Mouse (Mus musculus) liver, adult 2 months (tissue): ENCODE measurements around the gene Scarb1.

Experiments
- CTCF ChIP-seq: fragments of 200-500 bp; IDR thresholded peaks from 2 replicates; pipeline ENCODE4 v1.5.1; 2011; ENCODE audit warnings: low read depth, low read length, control low read depth
- POLR2A ChIP-seq: fragments of 200-500 bp; IDR thresholded peaks from 2 replicates; pipeline ENCODE4 v1.6.1; 2011; ENCODE audit warnings: low read length, control low read depth; ENCODE audit not compliant: insufficient read depth; ENCODE audit errors: extremely low read depth

- TF ChIP-seq POLR2A: no peak
- 0 out of 2 replicates have a peak, but pooled peaks have one; percentile 0 for TF ChIP-seq CTCF
Measured at GRCm38 (mm10) chr5:125385215-125385940, 44.5 kb upstream of the Scarb1 start.
